Mouse (Mus musculus): ENCODE results near the gene Erfe. TPM values are rescaled to one million over a fixed set of nuclear protein-coding genes. Genes with fewer than 3 reads are reported as not detected.
A peak's percentile ranks its signal among the peaks of the same experiment; 100 is the strongest.

The Erfe gene
- polyA plus RNA-seq, 1 experiment from 2014 or later = 2.2 TPM

GRCm38 (mm10) chr1:91367295-91367694 lies 1.1 kb downstream of the Erfe start:
- WGBS = 93% methylated on average over 3 of the region's 3 CpGs
- H3K27me3 ChIP-seq (ENCODE audit: insufficient read depth, low read length) = peaks cover 3% of the 10 kb centered on the region; the same call in 1 of the 2 replicates
- peaks cover 9% of the 10 kb centered on the region; the same call in 1 of the 2 replicates for H3K9me3 ChIP-seq (ENCODE audit: low read length)
- 0 out of 2 replicates have a peak overlapping the region, but pooled peaks have one; percentile 88 for H3K4me2 ChIP-seq (replicated peaks; ENCODE audit: low read depth, low read length)
- H3K36me3 ChIP-seq (ENCODE audit: insufficient read depth, low read length) = peaks cover 19% of the 10 kb centered on the region
- ATAC-seq (ENCODE audit: low FRiP score, low TSS enrichment) = no peak
- H3K4me1 ChIP-seq (ENCODE audit: insufficient read depth, low read length) = peaks cover 16% of the 10 kb centered on the region
- no peak overlapping the region for H3K27ac ChIP-seq (ENCODE audit: low read length)
- H3K4me3 ChIP-seq (ENCODE audit: low read length) = no peak overlapping the region
- no peak overlapping the region for H3K9ac ChIP-seq (replicated peaks; ENCODE audit: low read length)

GRCm38 (mm10) chr1:91369408-91369807 lies 3.2 kb downstream of the Erfe start:
- 61% methylated on average over 4 of the region's 4 CpGs for WGBS
- ATAC-seq (ENCODE audit: low FRiP score, low TSS enrichment) = no peak
- peaks cover 39% of the 10 kb centered on the region for H3K36me3 ChIP-seq (ENCODE audit: insufficient read depth, low read length)
- no peak overlapping the region for H3K27ac ChIP-seq (ENCODE audit: low read length)
- H3K27me3 ChIP-seq (ENCODE audit: insufficient read depth, low read length) = peaks cover 3% of the 10 kb centered on the region; the same call in 1 of the 2 replicates
- H3K4me2 ChIP-seq (replicated peaks; ENCODE audit: low read depth, low read length) = no peak overlapping the region
- H3K9me3 ChIP-seq (ENCODE audit: low read length) = peaks cover 2% of the 10 kb centered on the region; the same call in 1 of the 2 replicates
- peaks cover 16% of the 10 kb centered on the region for H3K4me1 ChIP-seq (ENCODE audit: insufficient read depth, low read length)
- H3K4me3 ChIP-seq (ENCODE audit: low read length) = no peak overlapping the region
- H3K9ac ChIP-seq (replicated peaks; ENCODE audit: low read length) = no peak overlapping the region

- H3K9ac ChIP-seq (replicated peaks; ENCODE audit: low read length) = no peak overlapping the region
- no peak overlapping the region for H3K4me3 ChIP-seq (ENCODE audit: low read length)
- no peak overlapping the region for H3K27ac ChIP-seq (ENCODE audit: low read length)
- H3K4me2 ChIP-seq (replicated peaks; ENCODE audit: low read depth, low read length) = no peak overlapping the region
- no peak for ATAC-seq (ENCODE audit: low FRiP score, low TSS enrichment)
- peaks cover 46% of the 10 kb centered on the region for H3K36me3 ChIP-seq (ENCODE audit: insufficient read depth, low read length)
- no peaks in the 10 kb centered on the region for H3K9me3 ChIP-seq (ENCODE audit: low read length)
- peaks cover 3% of the 10 kb centered on the region; the same call in 1 of the 2 replicates for H3K27me3 ChIP-seq (ENCODE audit: insufficient read depth, low read length)
- WGBS = 85% methylated on average over 23 of the region's 23 CpGs
- H3K4me1 ChIP-seq (ENCODE audit: insufficient read depth, low read length) = peaks cover 16% of the 10 kb centered on the region
These were observed 3.8 kb downstream of the Erfe start for GRCm38 (mm10) chr1:91370055-91370454.

DNA sequence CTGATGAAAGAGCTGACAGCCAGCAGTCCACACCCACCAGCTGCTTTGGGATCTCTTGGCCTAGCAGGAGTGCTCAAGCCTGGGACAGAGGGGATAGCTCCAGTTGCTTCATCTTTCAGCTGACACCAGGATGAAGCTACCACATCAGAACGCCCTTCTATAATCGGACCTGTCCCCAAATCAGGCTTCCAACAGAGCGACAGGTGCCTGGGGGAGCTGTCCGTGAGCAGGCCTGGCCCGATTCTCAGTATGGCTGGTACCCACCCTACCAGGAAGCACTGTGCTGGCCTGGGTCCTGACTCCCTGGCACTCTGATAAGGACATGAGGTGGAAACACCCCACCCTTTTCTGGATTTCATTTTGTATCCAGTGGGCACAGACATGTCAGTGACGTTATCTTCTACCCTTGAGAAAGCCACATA lies 7.2 kb downstream of the Erfe start:
- H3K9ac ChIP-seq (replicated peaks; ENCODE audit: low read length) = no peak overlapping the region
- ATAC-seq (ENCODE audit: low FRiP score, low TSS enrichment) = no peak
- H3K4me3 ChIP-seq (ENCODE audit: low read length) = no peak overlapping the region
- no peak overlapping the region for H3K4me2 ChIP-seq (replicated peaks; ENCODE audit: low read depth, low read length)
- H3K27ac ChIP-seq (ENCODE audit: low read length) = no peak overlapping the region
- H3K4me1 ChIP-seq (ENCODE audit: insufficient read depth, low read length) = no peaks in the 10 kb centered on the region
- WGBS = 88% methylated on average over 6 of the region's 6 CpGs
- H3K36me3 ChIP-seq (ENCODE audit: insufficient read depth, low read length) = peaks cover 76% of the 10 kb centered on the region
- H3K27me3 ChIP-seq (ENCODE audit: insufficient read depth, low read length) = no peaks in the 10 kb centered on the region
- H3K9me3 ChIP-seq (ENCODE audit: low read length) = no peaks in the 10 kb centered on the region

DNA sequence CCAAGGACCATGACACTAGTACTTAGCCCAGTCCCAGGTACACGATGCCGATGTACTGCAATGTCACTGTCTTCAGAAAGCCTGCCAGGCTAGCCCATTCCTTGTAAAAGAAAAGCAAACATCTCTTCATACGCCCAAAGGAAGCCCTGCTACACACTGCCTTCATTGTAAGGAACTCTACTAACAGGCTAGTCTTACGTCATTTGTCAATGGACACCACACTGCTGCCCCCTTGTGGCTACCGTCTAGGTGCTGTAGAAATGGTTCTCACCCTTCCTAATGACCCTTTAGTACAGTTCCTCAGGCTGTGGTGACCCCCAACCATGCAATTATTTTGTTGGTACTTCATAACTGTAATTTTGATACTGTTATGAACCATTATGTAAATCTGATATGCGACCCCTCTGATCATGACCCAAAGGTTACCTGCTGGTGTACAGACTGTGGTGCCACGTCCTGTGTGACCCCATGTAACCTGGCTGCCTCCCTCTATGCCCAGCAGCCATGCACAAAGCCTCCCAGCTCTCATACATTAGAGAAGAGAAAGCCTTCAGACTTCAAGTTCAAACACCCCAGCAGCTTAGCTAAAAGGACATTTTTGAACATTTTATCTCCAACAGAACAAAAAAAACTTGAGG lies 14.3 kb downstream of the Erfe start:
- no peaks in the 10 kb centered on the region for H3K27me3 ChIP-seq (ENCODE audit: insufficient read depth, low read length)
- H3K36me3 ChIP-seq (ENCODE audit: insufficient read depth, low read length) = peaks cover 83% of the 10 kb centered on the region
- 65% methylated on average over 7 of the region's 7 CpGs for WGBS
- no peaks in the 10 kb centered on the region for H3K4me1 ChIP-seq (ENCODE audit: insufficient read depth, low read length)
- no peak overlapping the region for H3K9ac ChIP-seq (replicated peaks; ENCODE audit: low read length)
- H3K27ac ChIP-seq (ENCODE audit: low read length) = no peak overlapping the region
- no peak overlapping the region for H3K4me2 ChIP-seq (replicated peaks; ENCODE audit: low read depth, low read length)
- H3K4me3 ChIP-seq (ENCODE audit: low read length) = no peak overlapping the region
- no peaks in the 10 kb centered on the region for H3K9me3 ChIP-seq (ENCODE audit: low read length)
- ATAC-seq (ENCODE audit: low FRiP score, low TSS enrichment) = peak; percentile 31; the same call in 1 of the 2 replicates

DNA sequence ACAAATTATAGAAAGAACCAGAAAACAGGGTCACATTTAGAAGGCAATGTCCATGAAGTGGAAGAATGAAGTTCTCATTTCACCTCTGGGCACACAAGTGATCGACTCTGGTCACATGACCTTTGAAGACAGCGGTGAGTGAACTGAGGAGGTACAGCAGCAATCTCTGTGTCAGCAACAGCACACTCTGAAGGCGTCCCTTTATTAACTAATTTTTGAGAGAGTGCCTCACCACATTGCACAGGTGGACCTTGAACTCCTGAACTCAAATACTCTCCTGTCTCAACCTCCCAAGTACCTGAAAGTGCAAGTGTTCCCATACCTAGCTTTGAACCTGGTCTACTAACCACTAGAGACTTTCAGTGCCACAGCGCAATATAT lies 14.9 kb downstream of the Erfe start:
- Histone ChIP-seq H3K9ac (replicated peaks; ENCODE audit: low read length) (no peak overlapping the region), H3K27ac (ENCODE audit: low read length) (no peak overlapping the region), H3K4me2 (replicated peaks; ENCODE audit: low read depth, low read length) (no peak overlapping the region), H3K4me3 (ENCODE audit: low read length) (no peak overlapping the region), H3K36me3 (ENCODE audit: insufficient read depth, low read length) (peaks cover 78% of the 10 kb centered on the region), H3K4me1 (ENCODE audit: insufficient read depth, low read length) (no peaks in the 10 kb centered on the region), H3K27me3 (ENCODE audit: insufficient read depth, low read length) (no peaks in the 10 kb centered on the region), H3K9me3 (ENCODE audit: low read length) (no peaks in the 10 kb centered on the region)
- WGBS = 90% methylated on average over 4 of the region's 4 CpGs
- no peak for ATAC-seq (ENCODE audit: low FRiP score, low TSS enrichment)

GRCm38 (mm10) chr1:91390369-91390768 lies 24.1 kb downstream of the Erfe start:
- H3K4me3 ChIP-seq (ENCODE audit: low read length) = no peak overlapping the region
- peaks cover 50% of the 10 kb centered on the region for H3K36me3 ChIP-seq (ENCODE audit: insufficient read depth, low read length)
- H3K9ac ChIP-seq (replicated peaks; ENCODE audit: low read length) = no peak overlapping the region
- no peaks in the 10 kb centered on the region for H3K9me3 ChIP-seq (ENCODE audit: low read length)
- WGBS = 90% methylated on average over 5 of the region's 5 CpGs
- no peak overlapping the region for H3K4me2 ChIP-seq (replicated peaks; ENCODE audit: low read depth, low read length)
- H3K4me1 ChIP-seq (ENCODE audit: insufficient read depth, low read length) = no peaks in the 10 kb centered on the region
- H3K27me3 ChIP-seq (ENCODE audit: insufficient read depth, low read length) = no peaks in the 10 kb centered on the region
- H3K27ac ChIP-seq (ENCODE audit: low read length) = no peak overlapping the region
- ATAC-seq (ENCODE audit: low FRiP score, low TSS enrichment) = no peak

- no peaks in the 10 kb centered on the region for H3K9me3 ChIP-seq (ENCODE audit: low read length)
- H3K9ac ChIP-seq (replicated peaks; ENCODE audit: low read length) = peak overlapping the region; percentile 95
- H3K4me2 ChIP-seq (replicated peaks; ENCODE audit: low read depth, low read length) = peak overlapping the region; percentile 92
- WGBS = under 1% methylated on average over 12 of the region's 12 CpGs
- peak overlapping the region; percentile 83 for H3K27ac ChIP-seq (ENCODE audit: low read length)
- ATAC-seq (ENCODE audit: low FRiP score, low TSS enrichment) = no peak; the same call in 1 of the 2 replicates
- H3K4me1 ChIP-seq (ENCODE audit: insufficient read depth, low read length) = peaks cover 17% of the 10 kb centered on the region
- H3K27me3 ChIP-seq (ENCODE audit: insufficient read depth, low read length) = no peaks in the 10 kb centered on the region
- peak overlapping the region; percentile 88 for H3K4me3 ChIP-seq (ENCODE audit: low read length)
- peaks cover 2% of the 10 kb centered on the region; the same call in 1 of the 2 replicates for H3K36me3 ChIP-seq (ENCODE audit: insufficient read depth, low read length)
These were observed 31.7 kb downstream of the Erfe start for GRCm38 (mm10) chr1:91397927-91398259.

GRCm38 (mm10) chr1:91398260-91399062 lies 32.2 kb downstream of the Erfe start, which contains the start of gene Ilkap:
Ilkap (minus strand) TSS chr1:91398815.
- Histone ChIP-seq H3K27me3 (ENCODE audit: insufficient read depth, low read length) (no peaks in the 10 kb centered on the region), H3K36me3 (ENCODE audit: insufficient read depth, low read length) (peaks cover 2% of the 10 kb centered on the region; the same call in 1 of the 2 replicates), H3K9ac (replicated peaks; ENCODE audit: low read length) (peak within 1 kb of the TSS; percentile 95), H3K4me1 (ENCODE audit: insufficient read depth, low read length) (peaks cover 17% of the 10 kb centered on the region), H3K27ac (ENCODE audit: low read length) (peak within 1 kb of the TSS; percentile 83), H3K9me3 (ENCODE audit: low read length) (no peaks in the 10 kb centered on the region), H3K4me2 (replicated peaks; ENCODE audit: low read depth, low read length) (peak within 1 kb of the TSS; percentile 92), H3K4me3 (ENCODE audit: low read length) (peak within 1 kb of the TSS; percentile 88)
- under 1% methylated on average over 74 of the region's 91 CpGs for WGBS
- ATAC-seq (ENCODE audit: low FRiP score, low TSS enrichment) = peak; percentile 98

GRCm38 (mm10) chr1:91404976-91405375 lies 38.7 kb downstream of the Erfe start:
- Histone ChIP-seq H3K9me3 (ENCODE audit: low read length) (no peaks in the 10 kb centered on the region), H3K4me2 (replicated peaks; ENCODE audit: low read depth, low read length) (no peak overlapping the region), H3K36me3 (ENCODE audit: insufficient read depth, low read length) (no peaks in the 10 kb centered on the region), H3K9ac (replicated peaks; ENCODE audit: low read length) (no peak overlapping the region), H3K27me3 (ENCODE audit: insufficient read depth, low read length) (no peaks in the 10 kb centered on the region), H3K4me1 (ENCODE audit: insufficient read depth, low read length) (no peaks in the 10 kb centered on the region), H3K27ac (ENCODE audit: low read length) (no peak overlapping the region), H3K4me3 (ENCODE audit: low read length) (no peak overlapping the region)
- no peak for ATAC-seq (ENCODE audit: low FRiP score, low TSS enrichment)
- 23% methylated on average over 1 of the region's 1 CpGs for WGBS

All from kidney, embryonic 16.5 days (tissue).